Mouse (Mus musculus) telencephalon, adult 2 months (tissue): ENCODE measurements around the gene Plxna2.

Source experiments
- DNase-seq: peaks from one replicate; pipeline ENCODE4 v3.0.0-alpha.2; 2011; ENCODE audit warnings: low read depth, low spot score

Gene Plxna2

DNA sequence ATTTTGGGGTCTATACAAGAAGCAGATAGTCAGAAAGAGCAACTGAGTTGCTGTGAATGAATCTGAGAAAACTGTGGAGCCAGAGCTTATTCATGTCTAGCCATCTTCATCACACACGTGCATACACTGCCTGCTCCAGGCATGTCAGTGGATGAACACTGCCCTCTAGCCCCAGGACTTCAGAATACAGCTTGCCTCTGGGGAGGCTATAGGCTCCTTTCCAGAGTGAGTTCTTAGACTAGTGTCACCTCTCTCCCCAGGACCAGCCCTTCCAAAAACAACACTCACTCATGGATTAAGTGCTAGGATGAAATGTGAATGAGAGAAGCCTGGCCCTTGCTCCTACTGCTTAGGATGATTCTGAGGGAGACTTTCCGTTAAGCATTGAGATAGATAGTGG, 198.9 kb downstream of the Plxna2 start:
- peak; percentile 61 for DNase-seq

DNA sequence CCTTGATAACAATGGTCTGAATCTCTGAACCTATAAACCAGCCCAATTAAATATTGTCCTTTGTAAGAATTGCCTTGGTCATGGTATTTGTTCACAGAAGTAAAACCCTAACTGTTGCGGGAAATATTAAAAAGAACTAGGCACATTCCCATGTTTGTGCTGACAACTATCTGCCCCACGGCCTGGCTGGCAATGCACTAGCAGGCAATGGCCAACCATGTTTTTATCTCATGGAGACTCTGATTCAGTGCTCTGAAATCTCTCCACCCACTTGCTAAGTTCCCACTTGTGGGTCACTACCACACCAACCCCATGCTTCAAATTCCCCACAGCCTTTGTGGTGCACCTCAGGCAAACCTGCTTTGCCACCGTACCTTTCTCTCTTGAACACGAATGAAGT, 202.9 kb downstream of the Plxna2 start:
- no peak for DNase-seq

DNA sequence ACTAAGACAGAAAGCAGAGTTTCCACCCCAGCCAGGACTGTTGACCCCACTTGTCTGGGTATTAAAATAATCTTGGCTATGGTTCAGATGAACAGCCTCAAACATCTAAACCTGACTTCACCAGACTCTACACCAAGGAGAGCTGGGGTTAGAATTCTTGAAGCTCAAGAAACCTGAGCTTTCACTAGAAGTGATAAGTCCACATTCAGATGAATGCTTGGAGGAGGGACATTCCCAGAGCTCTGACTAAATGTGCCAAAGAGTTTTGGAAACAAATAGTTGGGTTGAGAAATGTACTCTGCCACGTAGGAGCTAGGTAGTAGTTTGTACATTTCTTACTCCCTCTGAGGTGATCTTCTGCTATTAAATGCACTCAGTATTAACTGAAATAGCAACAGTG, 203.7 kb downstream of the Plxna2 start:
- DNase-seq, result no peak

DNA sequence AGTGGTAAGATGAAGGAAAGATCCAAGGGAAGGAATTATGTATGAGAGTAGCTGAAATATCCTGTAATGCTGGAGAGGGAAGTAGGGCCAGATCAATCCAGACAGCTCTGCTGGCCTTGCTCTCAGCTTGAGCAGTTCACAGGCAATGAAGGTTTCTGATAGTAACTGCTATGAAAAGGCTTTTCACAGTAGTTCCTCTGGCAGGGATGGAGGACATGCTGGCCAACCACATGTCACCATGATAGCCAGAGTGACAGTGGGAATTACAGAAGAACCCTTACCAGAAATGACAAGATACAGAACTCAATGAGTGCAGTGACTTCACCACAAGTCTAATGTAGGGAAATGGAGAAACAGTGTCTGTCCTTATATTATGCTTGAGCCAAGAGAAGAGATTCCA, 210.3 kb downstream of the Plxna2 start:
- no peak for DNase-seq

DNA sequence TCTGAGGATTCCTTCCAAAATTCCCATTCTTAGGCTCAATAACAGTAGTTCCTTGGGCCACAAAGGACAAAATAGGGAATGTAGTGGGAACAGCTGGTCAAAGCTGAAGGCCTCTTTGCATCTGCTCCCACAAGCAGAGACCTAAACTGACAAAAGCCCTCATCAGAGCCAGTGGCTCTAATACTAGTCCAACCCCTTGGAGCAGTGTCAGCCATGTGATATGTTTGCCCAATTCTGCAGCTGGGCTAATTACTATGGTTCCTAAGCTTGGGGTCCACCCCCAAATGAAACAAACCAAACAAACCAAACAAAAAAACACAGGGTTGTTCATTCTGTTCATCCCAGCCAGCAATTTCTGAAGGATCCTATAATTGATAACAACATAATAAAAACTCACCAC, 217.2 kb downstream of the Plxna2 start:
- DNase-seq, result no peak

DNA sequence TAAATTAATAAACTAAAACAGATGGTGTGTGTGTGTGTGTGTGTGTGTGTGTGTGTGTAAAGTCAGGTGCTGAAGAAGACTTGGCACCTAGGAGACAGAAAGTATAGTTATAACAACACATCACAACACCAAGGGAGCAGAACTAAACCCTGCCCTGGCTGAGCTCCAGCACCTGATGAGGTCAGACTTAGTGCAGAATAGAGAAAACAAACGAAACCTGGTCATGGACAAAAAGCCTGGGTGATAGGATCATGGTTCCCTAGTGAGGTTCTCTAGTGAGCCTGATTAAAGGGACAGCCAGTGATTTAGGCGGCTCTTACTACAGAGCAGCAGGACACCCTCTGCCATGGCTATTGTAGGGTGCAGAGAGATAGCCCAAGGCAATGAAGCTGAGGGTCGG, 218.2 kb downstream of the Plxna2 start:
- no peak for DNase-seq

DNA sequence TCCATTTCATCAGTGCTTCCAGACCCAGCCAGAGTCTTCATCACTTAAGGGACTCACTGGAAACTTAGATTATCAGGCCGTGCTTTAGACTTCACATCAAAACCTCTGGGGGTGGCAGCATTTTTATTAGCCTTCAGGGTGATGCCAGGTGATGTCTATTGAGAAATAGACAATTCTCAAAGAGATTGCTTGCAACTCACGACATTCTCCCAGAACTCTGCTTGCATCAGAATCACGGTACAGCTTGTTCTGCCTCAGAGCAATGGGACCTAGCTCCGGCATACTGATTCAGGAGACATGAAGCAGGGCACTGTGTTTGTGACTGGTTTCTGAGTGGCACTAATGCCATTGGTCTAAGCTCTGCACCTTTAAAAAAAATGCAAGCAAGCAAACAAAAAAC, 218.7 kb downstream of the Plxna2 start:
- no peak for DNase-seq

DNA sequence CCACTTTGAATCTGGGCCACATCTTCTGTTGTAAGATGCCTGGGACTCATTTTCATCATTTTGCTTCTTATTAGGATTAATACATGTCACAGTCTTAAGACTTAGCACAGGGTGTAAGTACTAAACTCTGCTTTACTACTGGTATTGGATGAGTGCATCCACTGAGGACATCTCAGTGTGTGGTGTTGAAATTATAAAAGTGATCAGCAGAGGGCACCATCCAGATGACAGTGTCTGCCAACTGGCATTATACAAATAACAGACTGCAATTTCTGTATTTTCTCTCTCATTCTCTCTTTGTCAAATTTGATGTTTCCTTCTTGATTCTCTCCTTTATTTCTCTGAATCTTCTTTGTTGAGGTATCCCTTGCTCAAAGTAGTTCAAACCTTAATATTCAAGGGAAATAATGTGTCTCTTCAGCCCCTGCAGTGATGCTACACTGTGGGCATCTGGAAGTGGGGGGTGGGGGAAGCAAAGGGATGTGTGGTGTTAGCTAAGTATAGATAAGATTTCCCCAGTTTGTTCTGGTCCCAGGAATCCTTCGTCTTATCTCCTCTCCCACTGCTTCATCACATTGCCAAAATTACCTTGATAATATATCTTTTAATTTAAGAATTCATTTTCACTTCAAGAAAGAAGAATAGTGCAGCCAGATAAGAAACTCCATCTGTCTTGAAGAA, 221.4 kb downstream of the Plxna2 start:
- no peak for DNase-seq

DNA sequence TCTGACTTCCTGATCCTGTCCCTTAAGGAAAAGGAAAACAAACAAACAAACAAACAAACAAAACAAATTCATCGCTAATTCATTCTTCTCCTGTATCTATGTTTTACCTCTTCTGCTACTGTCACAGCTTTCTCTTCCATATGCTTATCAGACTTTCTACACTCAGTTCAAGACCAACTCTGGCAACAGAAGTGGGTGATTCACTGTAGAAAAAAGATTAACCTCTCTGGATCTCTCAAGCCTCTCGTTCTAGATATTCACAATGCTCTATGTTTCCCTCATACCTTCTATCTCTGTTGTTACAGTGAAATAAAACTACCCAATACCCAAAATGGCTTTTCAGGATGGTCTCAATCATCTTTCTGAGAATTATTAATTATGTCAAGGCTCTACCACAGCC, 225.0 kb downstream of the Plxna2 start:
- DNase-seq, result no peak

DNA sequence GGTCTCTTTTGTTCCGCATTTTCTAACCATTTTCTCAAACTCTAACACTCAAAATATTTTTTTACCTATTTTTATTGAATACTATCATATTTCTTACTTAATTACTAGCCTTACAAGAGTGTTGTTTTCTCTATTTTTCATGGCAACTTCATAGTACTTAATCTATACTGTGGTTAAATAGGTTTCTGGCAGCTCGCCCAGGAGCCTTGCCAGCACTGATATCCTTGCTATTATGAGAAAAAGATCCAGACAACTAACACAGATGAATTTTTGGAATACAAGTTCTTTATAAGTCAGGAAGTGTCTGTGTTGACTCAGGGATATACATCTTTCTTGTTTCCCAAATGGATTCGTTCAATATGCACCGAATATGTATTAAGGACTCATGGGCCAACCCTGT, 229.0 kb downstream of the Plxna2 start:
- no peak for DNase-seq

DNA sequence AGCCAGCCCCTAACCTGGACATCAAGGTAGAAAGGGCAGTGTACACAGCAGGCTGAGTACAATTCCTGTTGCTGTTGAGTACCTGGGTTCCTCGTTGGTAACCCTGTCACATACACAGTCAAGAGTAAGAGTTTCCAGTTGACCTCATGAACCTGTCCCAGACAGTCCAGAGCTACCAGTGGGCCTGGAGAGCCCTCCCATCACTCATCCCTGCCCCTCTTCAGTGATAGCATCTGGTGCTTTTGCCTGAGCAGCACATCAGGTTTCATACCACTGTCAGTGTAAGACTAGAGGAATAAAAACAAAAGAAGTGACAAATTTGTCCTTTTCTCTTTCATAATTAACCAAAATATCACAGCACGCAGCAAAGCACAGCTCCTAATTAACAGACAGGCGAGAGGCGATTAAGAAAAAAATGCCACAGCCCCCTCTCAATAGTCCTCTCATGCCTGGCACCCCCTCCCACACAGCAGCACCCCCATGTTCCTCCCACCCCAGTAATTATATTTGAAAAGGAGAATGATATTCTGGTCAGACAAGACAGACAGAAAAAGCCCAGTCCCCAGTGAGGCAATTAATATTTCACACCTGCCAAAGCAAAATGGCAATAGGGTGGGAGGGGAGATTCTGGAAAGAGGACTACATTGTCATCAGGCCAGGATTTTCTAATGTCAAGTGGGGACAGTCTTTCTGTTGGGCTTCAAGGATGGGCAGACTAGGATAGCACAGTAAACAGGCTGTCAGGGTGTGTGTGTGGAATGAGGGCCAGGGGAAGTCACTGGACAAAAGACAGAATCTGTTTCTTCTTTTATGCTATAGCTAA, 233.4 kb downstream of the Plxna2 start:
- peak; percentile 16 for DNase-seq

DNA sequence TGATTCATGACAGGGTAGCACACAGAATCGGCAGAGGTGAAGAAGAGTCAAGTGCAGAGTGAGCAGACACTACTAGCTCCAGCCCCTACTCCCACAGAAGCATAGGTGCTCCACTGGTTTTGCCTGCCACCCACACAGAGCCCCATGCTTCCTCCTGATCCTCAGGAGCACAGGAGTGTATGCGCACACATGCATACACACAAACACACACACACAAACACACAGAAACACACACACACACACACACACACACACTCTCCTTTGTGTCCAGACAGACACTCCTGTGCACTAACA, 234.0 kb downstream of the Plxna2 start:
- DNase-seq, result no peak
